Mouse (Mus musculus) heart, embryonic 12.5 days (tissue): ENCODE measurements around the gene Gadd45g. TPM values are rescaled to one million over a fixed set of nuclear protein-coding genes. Genes with fewer than 3 reads are reported as not detected.
A peak's percentile ranks its signal among the peaks of the same experiment; 100 is the strongest.

ENCODE experiments used
- ATAC-seq: fragments of 200-750 bp; cut with Nextera tagmentation; 2 replicates; pipeline ENCODE4 v1.8.0; 2017; ENCODE audit warnings: moderate TSS enrichment, moderate library complexity; ENCODE audit not compliant: insufficient number of reproducible peaks, low FRiP score
- H3K27ac ChIP-seq: fragments of 300-500 bp; sonication (generic); 2 replicates; pipeline ENCODE4 v1.5.1; 2016; ENCODE audit warnings: mild to moderate bottlenecking, moderate library complexity; ENCODE audit not compliant: poor library complexity, severe bottlenecking
- H3K27me3 ChIP-seq: fragments of 300-500 bp; sonication (generic); replicated peaks from 2 replicates; pipeline ENCODE4 v1.6.1; 2016; ENCODE audit warnings: mild to moderate bottlenecking, moderate library complexity
- H3K36me3 ChIP-seq: fragments of 300-500 bp; sonication (generic); 2 replicates; pipeline ENCODE4 v1.6.1; 2016; ENCODE audit warnings: mild to moderate bottlenecking, moderate library complexity
- H3K4me1 ChIP-seq: fragments of 300-500 bp; sonication (generic); replicated peaks from 2 replicates; pipeline ENCODE4 v1.6.1; 2016; ENCODE audit warnings: mild to moderate bottlenecking
- H3K4me2 ChIP-seq: fragments of 300-500 bp; sonication (generic); 2 replicates; pipeline ENCODE4 v1.6.1; 2016; ENCODE audit warnings: mild to moderate bottlenecking, moderate library complexity
- H3K4me3 ChIP-seq: fragments of 300-500 bp; sonication (generic); 2 replicates; pipeline ENCODE4 v1.5.1; 2016; ENCODE audit warnings: mild to moderate bottlenecking
- H3K9ac ChIP-seq: fragments of 300-500 bp; sonication (generic); 2 replicates; pipeline ENCODE4 v1.6.1; 2016; ENCODE audit warnings: mild to moderate bottlenecking, moderate library complexity
- H3K9me3 ChIP-seq: fragments of 300-500 bp; sonication (generic); replicated peaks from 2 replicates; pipeline ENCODE4 v1.6.1; 2016; ENCODE audit warnings: mild to moderate bottlenecking, moderate library complexity
- WGBS: fragments of 180-500 bp; shearing (Covaris S2); methylation state at CpG from one replicate; pipeline ENCODE4 v1.1.7; 2016; 5-methylcytosine and 5-hydroxymethylcytosine counted together
- polyA plus RNA-seq: library from polyadenylated mRNA; unstranded; fragments of >200 nt; fragmentation: Nextera tagmentation; extraction: Ambion mirVana; gene quantifications from 2 replicates; pipeline ENCODE4 v1.2.1, GENCODE M21; 2016

The Gadd45g gene
- polyA plus RNA-seq, 1 experiment from 2014 or later: 58.9 TPM

GRCm38 (mm10) chr13:51886085-51886484, 39.6 kb downstream of the Gadd45g start:
- peak overlapping the region; percentile 38; the same call in 1 of the 2 replicates for H3K27ac ChIP-seq

GRCm38 (mm10) chr13:51886723-51887122, 40.2 kb downstream of the Gadd45g start:
- Histone ChIP-seq H3K4me2 (no peak overlapping the region), H3K27me3 (no peaks in the 10 kb centered on the region), H3K4me1 (peaks cover 53% of the 10 kb centered on the region), H3K27ac (no peak overlapping the region), H3K4me3 (no peak overlapping the region), H3K9ac (no peak overlapping the region), H3K9me3 (no peaks in the 10 kb centered on the region), H3K36me3 (no peaks in the 10 kb centered on the region)
- 55% methylated on average over 10 of the region's 10 CpGs for WGBS
- no peak for ATAC-seq

More at GRCm38 (mm10) chr13:51886085-51886484, 39.6 kb downstream of the Gadd45g start:
- Histone ChIP-seq H3K4me1 (peaks cover 53% of the 10 kb centered on the region), H3K4me2 (no peak overlapping the region), H3K4me3 (no peak overlapping the region), H3K9ac (no peak overlapping the region), H3K9me3 (no peaks in the 10 kb centered on the region), H3K27me3 (no peaks in the 10 kb centered on the region), H3K36me3 (no peaks in the 10 kb centered on the region)
- WGBS: 46% methylated on average over 6 of the region's 6 CpGs
- ATAC-seq: no peak

- no peak overlapping the region for H3K4me2 ChIP-seq
- H3K27me3 ChIP-seq: no peaks in the 10 kb centered on the region
- no peak overlapping the region for H3K4me3 ChIP-seq
- WGBS: 76% methylated on average over 2 of the region's 2 CpGs
- H3K9ac ChIP-seq: no peak overlapping the region
- H3K36me3 ChIP-seq: no peaks in the 10 kb centered on the region
- ATAC-seq: no peak
- H3K4me1 ChIP-seq: peaks cover 46% of the 10 kb centered on the region
- H3K9me3 ChIP-seq: no peaks in the 10 kb centered on the region
- no peak overlapping the region for H3K27ac ChIP-seq
Measured at GRCm38 (mm10) chr13:51888426-51888825, 41.9 kb downstream of the Gadd45g start.

GRCm38 (mm10) chr13:51891825-51892532, 45.5 kb downstream of the Gadd45g start:
- H3K27me3 ChIP-seq: no peaks in the 10 kb centered on the region
- H3K27ac ChIP-seq: no peak overlapping the region
- WGBS: 58% methylated on average over 6 of the region's 6 CpGs
- no peak overlapping the region for H3K9ac ChIP-seq
- peaks cover 17% of the 10 kb centered on the region for H3K4me1 ChIP-seq
- 0 out of 2 replicates have a peak, but pooled peaks cover 7% of the 10 kb centered on the region for H3K9me3 ChIP-seq
- peak; percentile 87 for ATAC-seq
- no peaks in the 10 kb centered on the region for H3K36me3 ChIP-seq
- H3K4me2 ChIP-seq: no peak overlapping the region
- H3K4me3 ChIP-seq: no peak overlapping the region

DNA sequence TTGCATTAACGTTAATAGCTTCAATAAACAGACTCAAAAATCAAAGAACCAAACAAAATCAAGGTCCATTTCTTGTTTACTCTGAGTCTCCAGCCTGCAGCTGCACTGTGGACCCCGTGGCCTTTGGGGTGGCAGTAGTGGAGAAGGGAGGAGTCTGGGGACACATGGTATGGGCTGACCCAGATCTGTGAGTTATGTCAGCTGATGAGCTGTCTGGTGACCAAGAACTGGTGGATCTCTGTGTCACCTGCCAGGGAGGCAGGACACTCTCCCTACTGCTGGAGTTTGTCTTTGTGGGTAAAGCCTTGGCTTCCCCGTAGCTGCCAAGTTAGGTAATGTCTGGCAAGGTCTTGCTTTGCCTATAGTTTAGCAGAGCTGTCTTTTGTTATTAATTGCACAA, 51.1 kb downstream of the Gadd45g start:
- H3K4me1 ChIP-seq: peaks cover 18% of the 10 kb centered on the region
- H3K4me2 ChIP-seq: no peak overlapping the region
- no peaks in the 10 kb centered on the region for H3K36me3 ChIP-seq
- H3K27me3 ChIP-seq: no peaks in the 10 kb centered on the region
- no peak overlapping the region for H3K9ac ChIP-seq
- H3K4me3 ChIP-seq: no peak overlapping the region
- 75% methylated on average over 3 of the region's 3 CpGs for WGBS
- ATAC-seq: no peak
- H3K27ac ChIP-seq: no peak overlapping the region
- H3K9me3 ChIP-seq: 0 out of 2 replicates have a peak, but pooled peaks cover 7% of the 10 kb centered on the region

Other genes with a start within 250 kb of the Gadd45g start
- 247 and 252 TPM in 2 replicates for gene Cks2, start 201.4 kb upstream of the Gadd45g start, polyA plus RNA-seq
- 20.3 and 27.9 TPM in 2 replicates for gene Secisbp2, start 195.0 kb upstream of the Gadd45g start, polyA plus RNA-seq
- gene Sema4d, start 52.9 kb upstream of the Gadd45g start, polyA plus RNA-seq: 17.3 and 17.4 TPM in 2 replicates